Mouse (Mus musculus) hindbrain, embryonic 10.5 days (tissue): ENCODE measurements around the gene Rgs21. TPM values are rescaled to one million over a fixed set of nuclear protein-coding genes. Genes with fewer than 3 reads are reported as not detected.

Experiments
- DNase-seq: peaks from one replicate; pipeline ENCODE4 v3.0.0-alpha.2; 2017; ENCODE audit warnings: low spot score
- H3K27ac ChIP-seq: fragments of 300-500 bp; sonication (generic); 2 replicates; pipeline ENCODE4 v1.5.1; 2016; ENCODE audit warnings: mild to moderate bottlenecking, moderate library complexity
- H3K27me3 ChIP-seq: fragments of 300-500 bp; sonication (generic); 2 replicates; pipeline ENCODE4 v1.6.1; 2016; ENCODE audit warnings: mild to moderate bottlenecking; ENCODE audit not compliant: poor library complexity, insufficient read depth, severe bottlenecking
- H3K36me3 ChIP-seq: fragments of 300-500 bp; sonication (generic); 2 replicates; pipeline ENCODE4 v1.6.1; 2016; ENCODE audit warnings: mild to moderate bottlenecking, moderate library complexity
- H3K4me1 ChIP-seq: fragments of 300-500 bp; sonication (generic); replicated peaks from 2 replicates; pipeline ENCODE4 v1.6.1; 2016; ENCODE audit warnings: mild to moderate bottlenecking
- H3K4me3 ChIP-seq: fragments of 300-500 bp; sonication (generic); 2 replicates; pipeline ENCODE4 v1.5.1; 2016; ENCODE audit warnings: mild to moderate bottlenecking, moderate library complexity
- H3K9me3 ChIP-seq: fragments of 300-500 bp; sonication (generic); 2 replicates; pipeline ENCODE4 v1.6.1; 2016; ENCODE audit warnings: mild to moderate bottlenecking, moderate library complexity
- WGBS: fragments of 180-500 bp; shearing (Covaris S2); methylation state at CpG from one replicate; pipeline ENCODE4 v1.1.7; 2016; 5-methylcytosine and 5-hydroxymethylcytosine counted together
- polyA plus RNA-seq: library from polyadenylated mRNA; unstranded; fragments of >200 nt; fragmentation: Nextera tagmentation; extraction: Ambion mirVana; gene quantifications from 2 replicates; pipeline ENCODE4 v1.2.1, GENCODE M21; 2016

The Rgs21 gene
- not detected in 2 replicates for polyA plus RNA-seq

DNA sequence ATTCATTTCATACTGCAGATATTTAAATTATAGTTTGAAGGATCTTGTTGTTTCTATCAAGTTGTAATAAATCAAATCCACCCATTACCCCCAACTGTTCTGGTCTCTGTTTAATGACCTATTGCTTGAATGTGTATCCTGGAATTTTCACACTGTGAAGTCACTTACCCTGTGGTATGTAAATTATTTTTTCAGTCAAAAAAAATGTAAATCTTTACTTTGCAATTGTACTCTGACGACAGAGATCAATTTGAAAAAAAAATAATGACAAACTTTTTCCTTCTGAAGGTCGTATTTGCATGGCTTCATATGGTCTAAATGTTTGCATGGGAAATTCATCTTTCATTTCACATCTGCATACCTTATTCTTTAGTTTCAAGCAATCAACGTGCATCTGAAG is at the start of gene Rgs21:
Rgs21 (minus strand) TSS at position 101 of the 400 bp plus-strand sequence.
- no peaks in the 10 kb centered on the region for H3K4me1 ChIP-seq
- no peaks in the 10 kb centered on the region for H3K9me3 ChIP-seq
- WGBS: 68% methylated on average over 3 of the region's 3 CpGs

DNA sequence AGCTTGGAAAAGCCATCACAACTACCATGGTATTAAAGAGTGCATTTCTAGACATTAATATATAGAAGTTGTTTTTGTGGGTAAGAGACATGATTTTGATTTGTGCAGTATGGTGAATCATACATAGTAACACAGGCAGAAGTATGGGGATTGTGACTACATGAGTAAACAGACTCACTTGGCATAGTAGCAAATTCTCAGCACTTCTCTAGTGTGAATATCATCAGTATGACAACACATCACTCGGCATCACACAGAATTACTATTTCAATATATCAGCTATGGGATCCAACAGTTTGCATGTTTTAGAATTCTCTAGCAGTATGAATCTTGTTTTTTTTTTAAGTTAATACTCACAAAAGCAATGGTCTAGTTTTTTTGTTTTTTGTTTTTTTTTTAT is 36.6 kb upstream of the Rgs21 start:
- 93% methylated on average over 1 of the region's 1 CpGs for WGBS
- Histone ChIP-seq H3K36me3 (no peaks in the 10 kb centered on the region), H3K27me3 (no peaks in the 10 kb centered on the region), H3K4me1 (no peaks in the 10 kb centered on the region), H3K9me3 (no peaks in the 10 kb centered on the region), H3K27ac (no peak overlapping the region), H3K4me3 (no peak overlapping the region)
- no peak for DNase-seq

More for the DNA sequence above, at the start of gene Rgs21:
- no peak within 1 kb of the TSS for H3K27ac ChIP-seq
- H3K36me3 ChIP-seq: no peaks in the 10 kb centered on the region
- DNase-seq: no peak
- no peak within 1 kb of the TSS for H3K4me3 ChIP-seq
- no peaks in the 10 kb centered on the region for H3K27me3 ChIP-seq

DNA sequence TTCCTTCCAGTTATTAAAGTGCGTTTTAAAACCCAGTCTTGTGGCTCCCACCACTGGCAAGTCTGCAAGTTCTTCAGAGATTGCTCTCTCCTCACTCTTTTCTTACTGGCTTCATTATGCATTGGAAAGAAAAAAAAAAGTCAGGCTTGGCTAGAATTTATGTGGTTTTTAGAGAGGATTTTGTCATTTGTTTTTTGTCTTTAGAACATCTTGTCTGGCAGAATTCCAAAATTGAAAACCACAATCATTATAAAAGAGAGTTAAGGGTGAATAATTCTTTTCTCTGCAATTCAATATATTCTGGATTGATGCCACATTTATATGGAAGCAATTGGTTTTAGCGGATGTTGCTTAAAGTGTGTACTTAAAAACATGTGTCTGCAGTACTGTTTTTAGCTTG is 35.5 kb upstream of the Rgs21 start:
- DNase-seq: no peak
- H3K9me3 ChIP-seq: no peaks in the 10 kb centered on the region
- no peak overlapping the region for H3K27ac ChIP-seq
- no peaks in the 10 kb centered on the region for H3K4me1 ChIP-seq
- H3K27me3 ChIP-seq: no peaks in the 10 kb centered on the region
- 90% methylated on average over 2 of the region's 2 CpGs for WGBS
- H3K36me3 ChIP-seq: no peaks in the 10 kb centered on the region
- no peak overlapping the region for H3K4me3 ChIP-seq

DNA sequence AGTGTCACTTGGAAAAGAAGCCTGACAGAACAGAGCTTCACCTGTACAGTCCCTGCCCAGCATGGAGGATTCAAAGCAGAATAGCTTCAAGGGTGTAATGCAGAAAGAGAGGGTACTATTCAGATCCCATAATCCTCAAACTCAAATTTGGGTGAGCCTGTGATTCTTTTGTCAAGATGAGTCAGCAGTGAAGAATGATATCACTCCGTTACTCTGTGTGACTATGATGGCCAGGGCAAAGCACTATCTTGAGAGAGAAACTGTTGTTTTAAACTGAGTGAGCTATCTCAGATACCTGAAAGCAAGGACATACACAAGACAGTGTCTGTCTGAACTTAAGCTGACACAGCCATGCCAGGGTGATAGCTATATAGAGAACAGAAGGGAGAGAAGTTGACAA is 11.9 kb upstream of the Rgs21 start:
- Histone ChIP-seq H3K27ac (no peak overlapping the region), H3K27me3 (no peaks in the 10 kb centered on the region), H3K4me1 (no peaks in the 10 kb centered on the region), H3K36me3 (no peaks in the 10 kb centered on the region), H3K4me3 (no peak overlapping the region), H3K9me3 (no peaks in the 10 kb centered on the region)
- WGBS: 89% methylated on average over 1 of the region's 1 CpGs
- no peak for DNase-seq

DNA sequence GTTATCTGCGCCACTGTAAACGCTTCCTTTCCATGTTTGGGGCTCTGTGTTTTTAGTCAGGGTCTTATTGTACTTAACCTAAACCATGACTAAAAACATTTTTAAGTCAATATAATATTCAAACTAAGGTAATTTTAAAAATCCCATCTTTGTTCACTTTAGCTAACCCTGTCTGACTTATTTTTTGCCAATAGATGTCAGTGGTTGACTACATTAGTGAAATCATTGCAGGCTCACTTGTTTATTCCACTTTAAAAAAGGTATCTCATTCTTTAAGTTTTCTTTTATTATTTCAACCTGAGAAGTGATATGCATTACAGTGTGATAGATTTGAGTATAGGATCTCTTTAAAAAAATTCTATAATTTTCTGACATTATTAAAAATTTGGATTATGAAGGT is 5.5 kb upstream of the Rgs21 start:
- no peak for DNase-seq
- Histone ChIP-seq H3K4me3 (no peak overlapping the region), H3K4me1 (no peaks in the 10 kb centered on the region), H3K27me3 (no peaks in the 10 kb centered on the region), H3K9me3 (no peaks in the 10 kb centered on the region), H3K27ac (no peak overlapping the region), H3K36me3 (no peaks in the 10 kb centered on the region)
- 94% methylated on average over 2 of the region's 2 CpGs for WGBS

GRCm38 (mm10) chr1:144569905-144570304 is 2.4 kb upstream of the Rgs21 start:
- H3K4me1 ChIP-seq: no peaks in the 10 kb centered on the region
- H3K4me3 ChIP-seq: no peak overlapping the region
- H3K36me3 ChIP-seq: no peaks in the 10 kb centered on the region
- no peaks in the 10 kb centered on the region for H3K9me3 ChIP-seq
- 82% methylated on average over 3 of the region's 3 CpGs for WGBS
- DNase-seq: no peak
- no peak overlapping the region for H3K27ac ChIP-seq
- H3K27me3 ChIP-seq: no peaks in the 10 kb centered on the region

- H3K4me1 ChIP-seq: no peaks in the 10 kb centered on the region
- H3K27ac ChIP-seq: no peak overlapping the region
- H3K4me3 ChIP-seq: no peak overlapping the region
- H3K9me3 ChIP-seq: no peaks in the 10 kb centered on the region
- no peaks in the 10 kb centered on the region for H3K27me3 ChIP-seq
- no peak for DNase-seq
- H3K36me3 ChIP-seq: no peaks in the 10 kb centered on the region
- WGBS: 75% methylated on average over 4 of the region's 4 CpGs
These were observed 22.3 kb downstream of the Rgs21 start for GRCm38 (mm10) chr1:144545142-144545541.

DNA sequence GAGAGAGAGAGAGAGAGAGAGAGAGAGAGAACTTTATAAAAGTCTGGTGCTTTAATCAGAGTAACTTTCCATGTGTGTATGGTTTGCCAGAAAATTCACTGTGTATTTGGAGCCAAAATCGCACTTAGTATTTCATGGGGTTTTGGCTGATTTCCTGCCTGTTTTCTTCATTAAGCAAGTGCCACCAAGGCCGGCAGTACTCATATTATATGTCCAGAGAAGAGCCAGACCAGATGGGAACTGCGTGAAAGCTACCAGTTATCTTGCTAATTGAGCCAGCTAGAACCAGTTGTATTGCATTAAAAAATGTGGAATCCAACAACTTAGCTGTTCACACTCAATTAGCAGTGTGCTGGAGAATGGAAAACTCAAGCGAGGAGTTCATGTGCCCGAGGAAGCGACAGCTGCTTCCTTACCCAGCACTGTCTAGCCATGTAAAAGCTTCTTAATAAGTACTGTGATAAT is 22.9 kb downstream of the Rgs21 start:
- no peaks in the 10 kb centered on the region for H3K27me3 ChIP-seq
- H3K9me3 ChIP-seq: no peaks in the 10 kb centered on the region
- 82% methylated on average over 6 of the region's 6 CpGs for WGBS
- no peaks in the 10 kb centered on the region for H3K36me3 ChIP-seq
- DNase-seq: no peak
- H3K27ac ChIP-seq: no peak overlapping the region
- no peaks in the 10 kb centered on the region for H3K4me1 ChIP-seq
- no peak overlapping the region for H3K4me3 ChIP-seq

DNA sequence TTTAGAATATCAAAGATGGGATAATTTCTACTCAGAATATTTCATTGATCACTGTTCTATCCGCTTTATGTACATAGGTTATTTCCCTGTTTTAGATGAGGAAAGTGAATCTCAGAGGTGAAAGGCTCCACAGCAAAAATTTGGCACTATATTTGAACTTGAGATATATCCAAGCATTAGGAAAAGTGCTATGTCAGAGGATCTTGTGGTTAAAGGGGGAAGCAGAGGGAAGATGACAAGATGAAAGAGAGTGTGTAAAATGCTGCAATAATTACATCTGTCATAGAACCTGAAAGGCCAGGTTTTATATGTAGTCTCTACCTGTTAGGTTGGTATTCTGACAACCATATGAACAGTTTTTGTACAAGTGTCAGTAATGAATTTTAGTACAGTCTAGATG is 35.7 kb downstream of the Rgs21 start:
- 89% methylated on average over 1 of the region's 1 CpGs for WGBS
- H3K27me3 ChIP-seq: no peaks in the 10 kb centered on the region
- H3K27ac ChIP-seq: no peak overlapping the region
- DNase-seq: no peak
- H3K4me1 ChIP-seq: no peaks in the 10 kb centered on the region
- H3K9me3 ChIP-seq: no peaks in the 10 kb centered on the region
- no peaks in the 10 kb centered on the region for H3K36me3 ChIP-seq
- no peak overlapping the region for H3K4me3 ChIP-seq

- no peak overlapping the region for H3K4me3 ChIP-seq
- no peaks in the 10 kb centered on the region for H3K36me3 ChIP-seq
- DNase-seq: no peak
- H3K4me1 ChIP-seq: no peaks in the 10 kb centered on the region
- H3K9me3 ChIP-seq: no peaks in the 10 kb centered on the region
- no peak overlapping the region for H3K27ac ChIP-seq
- WGBS: 85% methylated on average over 5 of the region's 5 CpGs
- no peaks in the 10 kb centered on the region for H3K27me3 ChIP-seq
These were observed 49.5 kb downstream of the Rgs21 start for GRCm38 (mm10) chr1:144517878-144518426.

- H3K4me1 ChIP-seq: no peaks in the 10 kb centered on the region
- WGBS: 80% methylated on average over 1 of the region's 1 CpGs
- H3K27ac ChIP-seq: no peak overlapping the region
- H3K27me3 ChIP-seq: no peaks in the 10 kb centered on the region
- H3K9me3 ChIP-seq: no peaks in the 10 kb centered on the region
- H3K36me3 ChIP-seq: no peaks in the 10 kb centered on the region
- no peak overlapping the region for H3K4me3 ChIP-seq
- DNase-seq: no peak
These were observed 65.2 kb downstream of the Rgs21 start for GRCm38 (mm10) chr1:144502241-144502640.

DNA sequence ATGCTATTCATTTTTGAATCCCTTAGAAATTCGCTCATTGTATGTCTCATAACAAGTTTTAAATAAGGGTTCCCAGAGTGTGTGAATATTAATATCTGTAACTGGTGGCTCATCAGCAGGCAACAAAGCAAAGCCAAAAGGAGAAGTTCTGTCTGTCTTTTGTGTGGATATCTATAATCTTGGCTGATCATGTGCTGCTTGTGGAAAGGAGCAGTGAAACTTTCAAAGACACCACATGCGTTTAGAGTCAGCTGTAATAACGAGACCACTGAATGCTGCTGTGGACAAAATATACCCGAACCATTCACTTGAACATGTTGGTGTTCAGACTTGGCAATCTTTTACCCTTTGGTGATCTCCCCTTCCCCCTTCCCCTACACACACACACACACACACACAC is 67.0 kb downstream of the Rgs21 start:
- Histone ChIP-seq H3K36me3 (no peaks in the 10 kb centered on the region), H3K27me3 (no peaks in the 10 kb centered on the region), H3K27ac (no peak overlapping the region), H3K9me3 (no peaks in the 10 kb centered on the region), H3K4me3 (no peak overlapping the region), H3K4me1 (no peaks in the 10 kb centered on the region)
- 92% methylated on average over 4 of the region's 4 CpGs for WGBS
- no peak for DNase-seq

- Histone ChIP-seq H3K4me3 (no peak overlapping the region), H3K27me3 (no peaks in the 10 kb centered on the region), H3K27ac (no peak overlapping the region), H3K9me3 (no peaks in the 10 kb centered on the region), H3K36me3 (no peaks in the 10 kb centered on the region), H3K4me1 (no peaks in the 10 kb centered on the region)
- no peak for DNase-seq
- 83% methylated on average over 1 of the region's 1 CpGs for WGBS
These were observed 67.7 kb downstream of the Rgs21 start for GRCm38 (mm10) chr1:144499719-144500118.

GRCm38 (mm10) chr1:144498725-144499124 is 68.7 kb downstream of the Rgs21 start:
- H3K9me3 ChIP-seq: no peaks in the 10 kb centered on the region
- no peak overlapping the region for H3K27ac ChIP-seq
- no peak overlapping the region for H3K4me3 ChIP-seq
- H3K4me1 ChIP-seq: no peaks in the 10 kb centered on the region
- no peak for DNase-seq
- H3K27me3 ChIP-seq: no peaks in the 10 kb centered on the region
- H3K36me3 ChIP-seq: no peaks in the 10 kb centered on the region
